Mouse (Mus musculus) heart, postnatal 0 days (tissue): ENCODE data around the gene Efcab12.

Source experiments
- CTCF ChIP-seq: IDR thresholded peaks from 2 replicates; pipeline ENCODE4 v1.5.1; 2016; ENCODE audit warnings: antibody characterized with exemption, control low read depth, low read depth
- EP300 ChIP-seq: IDR thresholded peaks from 2 replicates; pipeline ENCODE4 v1.6.1; 2016; ENCODE audit warnings: antibody characterized with exemption, low read depth

- no peak for TF ChIP-seq EP300
- no peak for TF ChIP-seq CTCF
Observed at GRCm38 (mm10) chr6:115879736-115880135, 41.5 kb upstream of the Efcab12 start.
